Mouse (Mus musculus): ENCODE measurements around the gene Asl. TPM values are rescaled to one million over a fixed set of nuclear protein-coding genes. Genes with fewer than 3 reads are reported as not detected.
"Not testable (repeated sequence)": the region's sequence is repeated elsewhere in the genome, so short reads cannot be mapped to it uniquely, and the experiment has no call there.

The Asl gene
- total RNA-seq, 2 experiments from 2014 or later: 20.2 to 25.7 TPM

GRCm38 (mm10) chr5:130046589-130046988 lies 17.5 kb upstream of the Asl start:
- ATAC-seq (ENCODE audit: poor library complexity, severe bottlenecking): no peak

GRCm38 (mm10) chr5:130046100-130046499 lies 17.1 kb upstream of the Asl start:
- peak; percentile 51 for ATAC-seq (ENCODE audit: poor library complexity, severe bottlenecking)

GRCm38 (mm10) chr5:130044201-130044695 lies 15.2 kb upstream of the Asl start:
- peak; percentile 70 for ATAC-seq (ENCODE audit: poor library complexity, severe bottlenecking)

GRCm38 (mm10) chr5:130043741-130044140 lies 14.7 kb upstream of the Asl start:
- no peak for ATAC-seq (ENCODE audit: poor library complexity, severe bottlenecking)

GRCm38 (mm10) chr5:130041262-130041661 lies 12.2 kb upstream of the Asl start:
- no peak for ATAC-seq (ENCODE audit: poor library complexity, severe bottlenecking)

- no peak for ATAC-seq (ENCODE audit: poor library complexity, severe bottlenecking)
Observed at GRCm38 (mm10) chr5:130040797-130041196, 11.8 kb upstream of the Asl start.

- ATAC-seq (ENCODE audit: poor library complexity, severe bottlenecking): peak; percentile 74
Observed at GRCm38 (mm10) chr5:130037752-130038455, 8.9 kb upstream of the Asl start.

GRCm38 (mm10) chr5:130036300-130036699 lies 7.3 kb upstream of the Asl start:
- not testable (repeated sequence) for ATAC-seq (ENCODE audit: poor library complexity, severe bottlenecking)

GRCm38 (mm10) chr5:130033869-130034268 lies 4.8 kb upstream of the Asl start:
- no peak for ATAC-seq (ENCODE audit: poor library complexity, severe bottlenecking)

GRCm38 (mm10) chr5:130031410-130032390 lies 2.7 kb upstream of the Asl start:
- no peak for ATAC-seq (ENCODE audit: poor library complexity, severe bottlenecking)

- ATAC-seq (ENCODE audit: poor library complexity, severe bottlenecking): no peak
Observed at GRCm38 (mm10) chr5:130027696-130028095, 1.4 kb downstream of the Asl start.

GRCm38 (mm10) chr5:130027134-130027533 lies 1.9 kb downstream of the Asl start:
- ATAC-seq (ENCODE audit: poor library complexity, severe bottlenecking): no peak

GRCm38 (mm10) chr5:130023767-130024539 lies 5.1 kb downstream of the Asl start:
- ATAC-seq (ENCODE audit: poor library complexity, severe bottlenecking): peak; percentile 92

- ATAC-seq (ENCODE audit: poor library complexity, severe bottlenecking): no peak
Observed at GRCm38 (mm10) chr5:130023067-130023766, 5.8 kb downstream of the Asl start.

- ATAC-seq (ENCODE audit: poor library complexity, severe bottlenecking): no peak
Observed at GRCm38 (mm10) chr5:130022366-130022765, 6.7 kb downstream of the Asl start.

GRCm38 (mm10) chr5:130021361-130021966 lies 7.6 kb downstream of the Asl start:
- ATAC-seq (ENCODE audit: poor library complexity, severe bottlenecking): no peak

- no peak for ATAC-seq (ENCODE audit: poor library complexity, severe bottlenecking)
Observed at GRCm38 (mm10) chr5:130019461-130019860, 9.6 kb downstream of the Asl start.

GRCm38 (mm10) chr5:130015104-130015503 lies 13.9 kb downstream of the Asl start:
- ATAC-seq (ENCODE audit: poor library complexity, severe bottlenecking): no peak

GRCm38 (mm10) chr5:130010961-130011360 lies 18.1 kb downstream of the Asl start:
- ATAC-seq (ENCODE audit: poor library complexity, severe bottlenecking): no peak

- ATAC-seq (ENCODE audit: poor library complexity, severe bottlenecking): no peak
Observed at GRCm38 (mm10) chr5:130009784-130010183, 19.3 kb downstream of the Asl start.

Data from megakaryocyte, adult 5-6 weeks (primary cell).